Mouse (Mus musculus): ENCODE data around the gene Gm3486. TPM values are rescaled to one million over a fixed set of nuclear protein-coding genes. Genes with fewer than 3 reads are reported as not detected.
"Not testable (repeated sequence)": the region's sequence is repeated elsewhere in the genome, so short reads cannot be mapped to it uniquely, and the experiment has no call there.

Gm3486 gene
- total RNA-seq (2021) = under 1 TPM in 1 of 2 experiments, not detected in 1; 0.47 TPM

- DNase-seq (ENCODE audit: extremely low spot score in 1 of 2, low spot score in 1 of 2) = not testable (repeated sequence)
Observed at GRCm38 (mm10) chr14:41489385-41489784, at the start of gene Gm3486. Gm3486 (minus strand) TSS chr14:41489485.

- not testable (repeated sequence) for DNase-seq (ENCODE audit: extremely low spot score in 1 of 2, low spot score in 1 of 2)
Observed at GRCm38 (mm10) chr14:41524695-41525094, 35.4 kb upstream of the Gm3486 start.

- DNase-seq (ENCODE audit: extremely low spot score in 1 of 2, low spot score in 1 of 2) = not testable (repeated sequence)
Observed at GRCm38 (mm10) chr14:41520683-41521082, 31.4 kb upstream of the Gm3486 start.

GRCm38 (mm10) chr14:41453418-41453817 is 35.9 kb downstream of the Gm3486 start, which contains the start of gene Gm7954:
Gm7954 (minus strand) TSS chr14:41453518.
- not testable (repeated sequence) for DNase-seq (ENCODE audit: extremely low spot score in 1 of 2, low spot score in 1 of 2)

Other genes with a start within 250 kb of the Gm3486 start
- not detected for gene Gm2832, start 210.7 kb downstream of the Gm3486 start, total RNA-seq (2021)
- gene Gm5798, start 140.9 kb downstream of the Gm3486 start, total RNA-seq (2021) = not detected
- not detected for gene Gm7945, start 103.1 kb downstream of the Gm3486 start, total RNA-seq (2021)
- gene Gm6482, start 81.2 kb downstream of the Gm3486 start, total RNA-seq (2021) = not detected
- not detected for gene Gm7954, start 36.0 kb downstream of the Gm3486 start, total RNA-seq (2021)
- gene Gm7970, start 66.1 kb upstream of the Gm3486 start, total RNA-seq (2021) = not detected
- under 1 TPM in 1 of 2 experiments, not detected in 1; 0.25 TPM for gene 1700049E17Rik2, start 83.7 kb upstream of the Gm3486 start, total RNA-seq (2021)
- not detected for gene Gm3072, start 135.1 kb upstream of the Gm3486 start, total RNA-seq (2021)
- gene Gm3676, start 157.0 kb upstream of the Gm3486 start, total RNA-seq (2021) = not detected
- not detected for gene Gm8068, start 212.4 kb upstream of the Gm3486 start, total RNA-seq (2021)

Measured in layer of hippocampus, postnatal 25 days (tissue).